Mouse (Mus musculus) CH12.LX (cell line): ENCODE measurements around the gene Frat2. TPM values are rescaled to one million over a fixed set of nuclear protein-coding genes. Genes with fewer than 3 reads are reported as not detected.

ENCODE experiments used
- DNase-seq: peaks from one replicate; pipeline ENCODE4 v3.0.0-alpha.2; 2013; ENCODE audit errors: extremely low read depth
- H3K27ac ChIP-seq: 2 replicates; pipeline ENCODE4 v1.5.1; 2012; ENCODE audit warnings: low read depth, mild to moderate bottlenecking, control low read depth, moderate library complexity; ENCODE audit not compliant: insufficient read depth
- H3K27me3 ChIP-seq: replicated peaks from 2 replicates; pipeline ENCODE3; 2012; ENCODE audit warnings: inconsistent platforms
- H3K36me3 ChIP-seq, 2 experiments: replicated peaks in 1 of 2; 2 replicates each; pipeline versions ENCODE3 to v1.6.1; 2012; ENCODE audit warnings: inconsistent platforms in 1 of 2, low read length in 1 of 2, mild to moderate bottlenecking in 1 of 2, mixed read lengths in 1 of 2, moderate library complexity in 1 of 2; ENCODE audit not compliant: control insufficient read depth in 1 of 2, insufficient read depth in 1 of 2
- H3K4me1 ChIP-seq, 2 experiments: 2 replicates each; pipeline ENCODE4 v1.6.1; 2012; ENCODE audit warnings: inconsistent platforms in 1 of 2, moderate library complexity in 1 of 2; ENCODE audit not compliant: insufficient read depth in 2 of 2, control insufficient read depth in 1 of 2
- H3K4me2 ChIP-seq: 2 replicates; pipeline ENCODE4 v1.6.1; 2012; ENCODE audit warnings: low read depth, mild to moderate bottlenecking, control low read depth; ENCODE audit not compliant: poor library complexity, insufficient read depth, severe bottlenecking
- H3K4me3 ChIP-seq, 3 experiments: fragments of 150-350 bp in 1 of 3; sonication (generic) in 1 of 3; replicated peaks in 1 of 3; 2 replicates each; pipeline versions ENCODE3 to v1.5.1; 2011 to 2012; ENCODE audit warnings: low read depth in 2 of 3, low read length in 2 of 3, mild to moderate bottlenecking in 2 of 3, moderate library complexity in 2 of 3, control low read depth in 1 of 3, improper control_type of control experiment in 1 of 3, inconsistent platforms in 1 of 3, mixed read lengths in 1 of 3; ENCODE audit not compliant: poor library complexity in 1 of 3
- H3K79me2 ChIP-seq: replicated peaks from 2 replicates; pipeline ENCODE4 v1.6.1; 2012; ENCODE audit warnings: mild to moderate bottlenecking, moderate library complexity; ENCODE audit not compliant: control insufficient read depth, poor library complexity, insufficient read depth, severe bottlenecking; ENCODE audit errors: extremely low read depth
- H3K9ac ChIP-seq: 2 replicates; pipeline ENCODE4 v1.6.1; 2012; ENCODE audit warnings: low read depth, mild to moderate bottlenecking, control low read depth, moderate library complexity; ENCODE audit not compliant: insufficient read depth
- H3K9me3 ChIP-seq: replicated peaks from 2 replicates; pipeline ENCODE3; 2012; ENCODE audit warnings: low read length, inconsistent platforms, mixed read lengths
- BHLHE40 ChIP-seq: IDR thresholded peaks from 2 replicates; pipeline ENCODE4 v1.6.1; 2011; ENCODE audit warnings: mild to moderate bottlenecking, low read depth, low read length, improper control_type of control experiment
- CHD2 ChIP-seq: IDR thresholded peaks from 2 replicates; pipeline ENCODE4 v1.6.1; 2011; ENCODE audit warnings: low read length, improper control_type of control experiment
- CTCF ChIP-seq, 2 experiments: IDR thresholded peaks in 1 of 2; conservative IDR thresholded peaks in 1 of 2; 2 replicates each; pipeline ENCODE4 v1.5.1; 2011 to 2012; ENCODE audit warnings: low read depth in 2 of 2, low read length in 2 of 2, improper control_type of control experiment in 1 of 2, inconsistent platforms in 1 of 2, mild to moderate bottlenecking in 1 of 2, moderate library complexity in 1 of 2
- E2F4 ChIP-seq: IDR thresholded peaks from 2 replicates; pipeline ENCODE4 v1.6.1; 2011; ENCODE audit warnings: low read depth, low read length, improper control_type of control experiment; ENCODE audit not compliant: insufficient replicate concordance
- EP300 ChIP-seq: IDR thresholded peaks from 2 replicates; pipeline ENCODE4 v1.6.1; 2011; ENCODE audit warnings: low read length, improper control_type of control experiment
- ETS1 ChIP-seq: conservative IDR thresholded peaks from 2 replicates; pipeline ENCODE4 v1.6.1; 2012; ENCODE audit warnings: low read depth, mild to moderate bottlenecking, inconsistent platforms, low read length, improper control_type of control experiment, moderate library complexity
- GABPA ChIP-seq: IDR thresholded peaks from 2 replicates; pipeline ENCODE4 v1.6.1; 2012; ENCODE audit warnings: low read depth, low read length, improper control_type of control experiment, inconsistent platforms; ENCODE audit not compliant: insufficient replicate concordance
- IRF4 ChIP-seq: IDR thresholded peaks from 2 replicates; pipeline ENCODE4 v1.6.1; 2014; ENCODE audit warnings: low read depth, mild to moderate bottlenecking, inconsistent platforms, low read length, improper control_type of control experiment
- JUND ChIP-seq: conservative IDR thresholded peaks from 2 replicates; pipeline ENCODE4 v1.6.1; 2011; ENCODE audit warnings: low read depth, low read length, improper control_type of control experiment
- MAFK ChIP-seq: IDR thresholded peaks from 2 replicates; pipeline ENCODE4 v1.6.1; 2011; ENCODE audit warnings: low read length, improper control_type of control experiment; ENCODE audit not compliant: insufficient replicate concordance
- MAX ChIP-seq: IDR thresholded peaks from 2 replicates; pipeline ENCODE4 v1.6.1; 2011; ENCODE audit warnings: low read length, improper control_type of control experiment
- MAZ ChIP-seq: IDR thresholded peaks from 2 replicates; pipeline ENCODE4 v1.6.1; 2012; ENCODE audit warnings: low read depth, mild to moderate bottlenecking, inconsistent platforms, low read length, improper control_type of control experiment, moderate library complexity
- MEF2A ChIP-seq: IDR thresholded peaks from 2 replicates; pipeline ENCODE4 v1.6.1; 2014; ENCODE audit warnings: low read depth, mild to moderate bottlenecking, inconsistent platforms, low read length, improper control_type of control experiment, borderline replicate concordance
- MXI1 ChIP-seq: IDR thresholded peaks from 2 replicates; pipeline ENCODE4 v1.6.1; 2011; ENCODE audit warnings: mild to moderate bottlenecking, low read depth, low read length, improper control_type of control experiment
- MYC ChIP-seq: IDR thresholded peaks from 2 replicates; pipeline ENCODE4 v1.6.1; 2011; ENCODE audit warnings: low read depth, mild to moderate bottlenecking, improper control_type of control experiment, low read length
- PAX5 ChIP-seq: IDR thresholded peaks from 2 replicates; pipeline ENCODE4 v1.6.1; 2012; ENCODE audit warnings: low read length, inconsistent platforms, mixed read lengths
- POLR2A ChIP-seq: IDR thresholded peaks from 2 replicates; pipeline ENCODE4 v1.6.1; 2011; ENCODE audit warnings: low read depth, mild to moderate bottlenecking, improper control_type of control experiment, low read length
- RCOR1 ChIP-seq: conservative IDR thresholded peaks from 2 replicates; pipeline ENCODE4 v1.6.1; 2012; ENCODE audit warnings: low read depth, mild to moderate bottlenecking, inconsistent platforms, low read length, improper control_type of control experiment
- SIN3A ChIP-seq: IDR thresholded peaks from 2 replicates; pipeline ENCODE4 v1.6.1; 2012; ENCODE audit warnings: low read length, improper control_type of control experiment, inconsistent platforms
- TBP ChIP-seq: conservative IDR thresholded peaks from 2 replicates; pipeline ENCODE4 v1.6.1; 2011; ENCODE audit warnings: low read depth, low read length, improper control_type of control experiment
- TCF12 ChIP-seq: IDR thresholded peaks from 2 replicates; pipeline ENCODE4 v1.6.1; 2014; ENCODE audit warnings: low read depth, mild to moderate bottlenecking, inconsistent platforms, low read length, improper control_type of control experiment
- UBTF ChIP-seq: IDR thresholded peaks from 2 replicates; pipeline ENCODE4 v1.6.1; 2012; ENCODE audit warnings: low read depth, mild to moderate bottlenecking, inconsistent platforms, low read length, improper control_type of control experiment, moderate library complexity
- USF1 ChIP-seq: IDR thresholded peaks from 2 replicates; pipeline ENCODE4 v1.6.1; 2014; ENCODE audit warnings: low read depth, mild to moderate bottlenecking, inconsistent platforms, low read length, improper control_type of control experiment
- ZNF384 ChIP-seq: IDR thresholded peaks from 2 replicates; pipeline ENCODE4 v1.6.1; 2012; ENCODE audit warnings: low read depth, low read length, improper control_type of control experiment, inconsistent platforms
- dilution Hi-C: fragments of 300-500 bp; cut with MboI; formaldehyde crosslinking; loops from 2 replicates; pipeline ENCODE4 v1.14.3; 2020; ENCODE audit warnings: low sequenced_read_pairs; ENCODE audit not compliant: extremely low pct_unique_long_range_greater_than_20kb, extremely low pct_ligation_motif_present
- in situ Hi-C: fragments of 300-500 bp; cut with MboI; formaldehyde crosslinking; loops from 3 replicates; pipeline ENCODE4 v1.14.3; 2019; ENCODE audit warnings: low sequenced_read_pairs, low pct_ligation_motif_present, low pct_unique_long_range_greater_than_20kb, mixed read lengths
- polyA plus RNA-seq: library from polyadenylated mRNA; unstranded; fragments of >175 nt; gene quantifications from 2 replicates; pipeline ENCODE4 v1.2.1, GENCODE M21; 2012; ENCODE audit warnings: low read depth; ENCODE audit not compliant: insufficient read length
- total RNA-seq, 2 experiments: library from RNA; depleted of rRNA; stranded (reverse); fragments of 300-350 nt in 1 of 2; fragments of >200 nt in 1 of 2; gene quantifications; 2 replicates each; pipeline ENCODE4 v1.2.3; 2012 to 2014

Frat2 gene
- total and polyA plus RNA-seq, 3 experiments, result 0.55 to 1.3 (median 1.0) TPM

DNA sequence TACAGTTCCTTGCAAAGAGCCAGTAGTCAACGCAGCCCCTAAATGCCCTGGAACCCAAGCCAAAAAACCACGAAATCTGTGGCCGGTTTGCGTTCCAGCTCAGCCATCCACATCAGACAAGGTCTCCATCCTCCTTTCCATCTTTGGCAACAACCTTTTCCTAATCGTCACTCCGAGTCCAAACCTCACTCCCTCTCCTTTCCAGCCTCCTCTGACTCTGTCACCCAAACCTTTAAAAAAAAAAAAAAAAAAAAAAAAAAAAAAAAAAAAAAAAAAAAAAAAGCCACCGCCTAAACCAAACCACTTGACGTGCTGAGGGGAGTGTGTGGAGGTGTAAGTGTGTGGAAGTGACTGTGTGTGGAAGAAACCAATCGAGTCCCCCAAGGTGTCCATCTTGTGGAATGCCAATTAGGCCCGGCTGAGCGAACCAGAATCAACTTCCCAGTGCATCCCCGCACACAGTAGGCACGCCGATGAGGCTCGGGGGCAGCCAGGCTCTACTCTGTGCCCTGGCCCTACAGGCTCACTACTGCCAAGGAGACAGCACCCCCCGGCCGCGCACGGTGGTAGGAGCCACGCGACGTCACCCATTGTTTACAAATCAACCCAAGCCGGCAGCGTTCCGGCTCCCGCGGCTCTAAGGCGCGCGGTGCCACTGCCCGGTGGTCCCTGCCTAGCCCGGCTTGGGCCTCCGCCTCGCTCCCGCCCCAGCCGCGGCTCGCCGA lies 18.4 kb downstream of the Frat2 start, which contains the start of gene Frat1 (continued):
- no peak for TF ChIP-seq E2F4
- TF ChIP-seq TCF12, result no peak
- TF ChIP-seq MAZ, result peak; percentile 36
- no peak for TF ChIP-seq JUND
- TF ChIP-seq PAX5, result no peak
- TF ChIP-seq GABPA, result no peak
- TF ChIP-seq BHLHE40, result no peak
- TF ChIP-seq ETS1, result no peak
- TF ChIP-seq MXI1, result peak; percentile 47; the same call in 1 of the 2 replicates
- TF ChIP-seq RCOR1, result no peak
- no peak for TF ChIP-seq EP300
- TF ChIP-seq USF1, result no peak
- peak; percentile 99 for TF ChIP-seq ZNF384
- TF ChIP-seq MAFK, result no peak
- no peak for TF ChIP-seq CHD2
- no peak for TF ChIP-seq CTCF (conservative IDR thresholded peaks at IDR 0.05 in 1 of 2, IDR thresholded peaks at IDR 0.05 in 1 of 2; ENCODE audit: low read depth in 2 of 2, low read length in 2 of 2)
- peak; percentile 76; the same call in 1 of the 2 replicates for TF ChIP-seq SIN3A
- no peak for TF ChIP-seq UBTF
- peak; percentile 38 for TF ChIP-seq MEF2A

DNA sequence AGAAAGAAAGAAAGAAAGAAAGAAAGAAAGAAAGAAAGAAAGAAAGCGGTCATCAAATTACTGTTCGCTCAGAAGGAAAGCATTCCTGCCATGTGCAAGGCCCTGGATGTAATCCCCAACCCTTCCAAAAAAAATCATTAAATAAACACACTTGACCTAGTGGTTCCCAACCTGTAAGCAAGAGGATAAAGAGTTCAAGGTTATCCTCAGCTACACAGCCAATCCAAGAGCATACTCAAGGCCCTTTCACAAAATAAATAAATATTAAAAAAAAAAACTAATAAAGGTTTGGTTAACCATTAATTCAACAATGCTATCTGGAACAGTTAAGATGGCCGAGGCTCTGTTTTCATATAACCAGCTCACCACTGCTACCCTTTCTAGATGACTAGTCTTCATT lies 19.0 kb downstream of the Frat2 start:
- no peaks in the 10 kb centered on the region for H3K79me2 ChIP-seq
- in situ Hi-C loops, result no loop called here
- H3K4me1 ChIP-seq, result peaks cover 3 to 14% of the 10 kb centered on the region in 2 experiments; a peak in 2 of 4 replicates
- peaks cover 37% of the 10 kb centered on the region for H3K27me3 ChIP-seq
- no peaks in the 10 kb centered on the region for H3K36me3 ChIP-seq
- peak overlapping the region; percentile 13 to 59 (median 51) for H3K4me3 ChIP-seq
- peaks cover 8% of the 10 kb centered on the region for H3K9me3 ChIP-seq
- peak overlapping the region; percentile 73 for H3K4me2 ChIP-seq
- DNase-seq, result no peak
- no peak for TF ChIP-seq TBP
- TF ChIP-seq USF1, result no peak
- no peak for TF ChIP-seq POLR2A
- TF ChIP-seq CTCF (conservative IDR thresholded peaks at IDR 0.05 in 1 of 2, IDR thresholded peaks at IDR 0.05 in 1 of 2; ENCODE audit: low read depth in 2 of 2, low read length in 2 of 2), result no peak
- no peak for TF ChIP-seq MAX
- TF ChIP-seq ZNF384, result no peak
- no peak for TF ChIP-seq EP300
- TF ChIP-seq ETS1, result no peak
- no peak for TF ChIP-seq IRF4
- TF ChIP-seq MYC, result no peak
- H3K27ac ChIP-seq, result peak overlapping the region; percentile 62; the same call in 1 of the 2 replicates
- dilution Hi-C loops, result no loop called here
- H3K9ac ChIP-seq, result peak overlapping the region; percentile 39; the same call in 1 of the 2 replicates
